ENCODE assay signal across 30 mouse cellular contexts in the genomic region with DNA sequence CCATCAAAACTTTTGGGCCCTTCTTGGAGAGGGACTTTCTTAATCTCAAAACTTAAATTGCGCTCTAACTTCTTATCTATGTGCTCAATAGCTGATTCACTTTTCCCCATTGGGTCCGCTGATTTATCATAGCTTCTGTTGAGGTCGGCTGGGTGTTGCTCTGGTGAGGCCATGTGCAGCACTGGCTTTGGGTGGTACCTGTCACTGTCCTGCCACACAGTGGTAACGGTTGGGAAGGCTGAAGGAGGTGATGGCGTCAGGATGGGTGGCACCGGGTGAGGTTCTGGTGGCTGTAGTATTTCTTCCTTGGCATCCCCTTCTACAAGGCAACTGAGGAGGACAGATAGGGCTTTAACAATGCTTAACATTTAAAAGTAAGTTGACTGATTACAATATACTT. TPM values are rescaled to one million over a fixed set of nuclear protein-coding genes. Genes with fewer than 3 reads are reported as not detected.
DNase-seq lines count a peak whose midpoint lies in the region; ATAC-seq and TF ChIP-seq lines count a peak whose summit lies in the region.
"Had no signal": no experiment of that assay in that cellular context is flagged by ENCODE, and none has a peak within 500 bp of the region (broad histone marks: within the 10 kb centered on the region; RNA-seq: fewer than 3 reads in every experiment).

No protein-coding gene starts in this region.

- no peak overlapping the region for H3K4me2 ChIP-seq in liver, embryonic 11.5 days
- no peak overlapping the region for H3K4me2 ChIP-seq in liver, embryonic 16.5 days (ENCODE audit: low read depth, low read length)
- H3K4me2 ChIP-seq in heart, embryonic 11.5 days: no peak overlapping the region
- H3K4me2 ChIP-seq in midbrain, embryonic 15.5 days: no peak overlapping the region
- H3K4me2 ChIP-seq: embryonic facial prominence, embryonic 15.5 days; forebrain, embryonic 13.5 days; hindbrain, embryonic 15.5 days; limb, embryonic 13.5 days; neural tube, embryonic 13.5 days; stomach, embryonic 15.5 days had no signal

- WGBS in liver, embryonic 11.5 days: 70% methylated on average over 6 of the region's 6 CpGs
- WGBS in liver, embryonic 16.5 days (ENCODE audit: insufficient replicate concordance): 39% methylated on average over 6 of the region's 6 CpGs
- WGBS in heart, embryonic 11.5 days (ENCODE audit: insufficient replicate concordance): 89% methylated on average over 6 of the region's 6 CpGs
- 94% methylated on average over 6 of the region's 6 CpGs for WGBS in midbrain, embryonic 15.5 days
- WGBS in heart, adult 2 months: 82% methylated on average over 6 of the region's 6 CpGs

- no peak for TF ChIP-seq EP300 in heart, adult 2 months (IDR thresholded peaks at IDR 0.05; ENCODE audit: insufficient read depth, low read depth, low read length)

- no peaks in the 10 kb centered on the region for H3K79me2 ChIP-seq in heart, adult 2 months (replicated peaks; ENCODE audit: control insufficient read depth, insufficient read depth, low read length)

- H3K4me1 ChIP-seq in liver, embryonic 11.5 days (replicated peaks; ENCODE audit: control insufficient read depth, insufficient read depth, low read length): peaks cover 16% of the 10 kb centered on the region
- H3K4me1 ChIP-seq in liver, embryonic 16.5 days (ENCODE audit: control insufficient read depth, low read depth, low read length): peaks cover 17% of the 10 kb centered on the region; the same call in 1 of the 2 replicates
- H3K4me1 ChIP-seq in heart, embryonic 11.5 days (ENCODE audit: control insufficient read depth, insufficient read depth, low read length): no peaks in the 10 kb centered on the region
- H3K4me1 ChIP-seq in midbrain, embryonic 15.5 days: no peaks in the 10 kb centered on the region
- H3K4me1 ChIP-seq in heart, adult 2 months (ENCODE audit: control insufficient read depth, insufficient read depth, low read length): no peaks in the 10 kb centered on the region
- H3K4me1 ChIP-seq: embryonic facial prominence, embryonic 10.5 days; embryonic facial prominence, embryonic 15.5 days; forebrain, embryonic 13.5 days; hindbrain, embryonic 10.5 days; hindbrain, embryonic 15.5 days; limb, embryonic 13.5 days; midbrain, embryonic 10.5 days; neural tube, embryonic 13.5 days; stomach, embryonic 15.5 days had no signal

- no peak for TF ChIP-seq POLR2A in heart, adult 2 months (IDR thresholded peaks at IDR 0.05; ENCODE audit: insufficient read depth, low read depth, low read length)

- H3K9ac ChIP-seq in liver, embryonic 11.5 days (ENCODE audit: low read depth, low read length): no peak overlapping the region
- no peak overlapping the region for H3K9ac ChIP-seq in liver, embryonic 16.5 days (ENCODE audit: low read depth, low read length)
- H3K9ac ChIP-seq in heart, embryonic 11.5 days (ENCODE audit: low read depth, low read length): no peak overlapping the region
- no peak overlapping the region for H3K9ac ChIP-seq in midbrain, embryonic 15.5 days
- no peak overlapping the region for H3K9ac ChIP-seq in heart, adult 2 months (ENCODE audit: low read depth, low read length)
- H3K9ac ChIP-seq: embryonic facial prominence, embryonic 15.5 days; forebrain, embryonic 13.5 days; hindbrain, embryonic 15.5 days; limb, embryonic 13.5 days; neural tube, embryonic 13.5 days; stomach, embryonic 15.5 days had no signal

- TF ChIP-seq CTCF in heart, adult 2 months (IDR thresholded peaks at IDR 0.05): no peak

- H3K4me3 ChIP-seq in liver, embryonic 11.5 days (ENCODE audit: low read depth, low read length): no peak overlapping the region
- no peak overlapping the region for H3K4me3 ChIP-seq in liver, embryonic 16.5 days (ENCODE audit: low read depth, low read length)
- H3K4me3 ChIP-seq in heart, embryonic 11.5 days (ENCODE audit: low read depth, low read length): no peak overlapping the region
- H3K4me3 ChIP-seq in midbrain, embryonic 15.5 days: no peak overlapping the region
- no peak overlapping the region for H3K4me3 ChIP-seq in heart, adult 2 months
- H3K4me3 ChIP-seq: embryonic facial prominence, embryonic 10.5 days; embryonic facial prominence, embryonic 15.5 days; forebrain, embryonic 13.5 days; hindbrain, embryonic 10.5 days; hindbrain, embryonic 15.5 days; limb, embryonic 13.5 days; midbrain, embryonic 10.5 days; neural tube, embryonic 13.5 days; stomach, embryonic 15.5 days had no signal

- ATAC-seq in liver, embryonic 11.5 days (replicated peaks; ENCODE audit: low FRiP score): peak; percentile 44
- ATAC-seq in liver, embryonic 16.5 days (ENCODE audit: low read depth): peak; percentile 70
- ATAC-seq in heart, embryonic 11.5 days (replicated peaks; ENCODE audit: insufficient number of reproducible peaks, low FRiP score, low TSS enrichment): no peak
- no peak for ATAC-seq in midbrain, embryonic 15.5 days (replicated peaks)
- ATAC-seq: activated CD4-positive, CD25-positive, alpha-beta regulatory T cell, adult 4 months; CD4-positive, CD25-positive, alpha-beta regulatory T cell, adult 4 months; forebrain, embryonic 13.5 days; inflammation-experienced regulatory T-cells, adult 6 months had no signal

- H3K27me3 ChIP-seq in liver, embryonic 11.5 days (replicated peaks; ENCODE audit: control insufficient read depth, insufficient read depth, low read length): no peaks in the 10 kb centered on the region
- H3K27me3 ChIP-seq in liver, embryonic 16.5 days (ENCODE audit: control insufficient read depth, insufficient read depth, low read depth, low read length): no peaks in the 10 kb centered on the region
- H3K27me3 ChIP-seq in heart, embryonic 11.5 days (ENCODE audit: control insufficient read depth, insufficient read depth, low read length): no peaks in the 10 kb centered on the region
- no peaks in the 10 kb centered on the region for H3K27me3 ChIP-seq in midbrain, embryonic 15.5 days (replicated peaks)
- H3K27me3 ChIP-seq in heart, adult 2 months (ENCODE audit: control insufficient read depth, insufficient read depth, low read length): no peaks in the 10 kb centered on the region
- H3K27me3 ChIP-seq: embryonic facial prominence, embryonic 15.5 days; forebrain, embryonic 13.5 days; hindbrain, embryonic 15.5 days; limb, embryonic 13.5 days; neural tube, embryonic 13.5 days; stomach, embryonic 15.5 days had no signal

- H3K27ac ChIP-seq in liver, embryonic 11.5 days (ENCODE audit: low read depth, low read length): no peak overlapping the region
- no peak overlapping the region for H3K27ac ChIP-seq in liver, embryonic 16.5 days (ENCODE audit: low read length)
- H3K27ac ChIP-seq in heart, embryonic 11.5 days (ENCODE audit: low read depth, low read length): no peak overlapping the region
- H3K27ac ChIP-seq in midbrain, embryonic 15.5 days: no peak overlapping the region
- H3K27ac ChIP-seq in heart, adult 2 months: no peak overlapping the region
- H3K27ac ChIP-seq: embryonic facial prominence, embryonic 10.5 days; embryonic facial prominence, embryonic 15.5 days; forebrain, embryonic 13.5 days; hindbrain, embryonic 10.5 days; hindbrain, embryonic 15.5 days; kidney, postnatal 0 days; limb, embryonic 13.5 days; macrophage; midbrain, embryonic 10.5 days; neural tube, embryonic 13.5 days; stomach, embryonic 15.5 days had no signal

- intact Hi-C loops in heart, adult 2 months (cut with DNase I): no loop called here

- H3K36me3 ChIP-seq in liver, embryonic 11.5 days (ENCODE audit: control insufficient read depth, insufficient read depth, low read length): peaks cover 42% of the 10 kb centered on the region
- H3K36me3 ChIP-seq in liver, embryonic 16.5 days (ENCODE audit: control insufficient read depth, insufficient read depth): peaks cover 45% of the 10 kb centered on the region
- H3K36me3 ChIP-seq in heart, embryonic 11.5 days (ENCODE audit: control insufficient read depth, insufficient read depth, low read length): peaks cover 44% of the 10 kb centered on the region
- peaks cover 56% of the 10 kb centered on the region for H3K36me3 ChIP-seq in midbrain, embryonic 15.5 days (replicated peaks)
- peaks cover 3% of the 10 kb centered on the region; the same call in 1 of the 2 replicates for H3K36me3 ChIP-seq in heart, adult 2 months (ENCODE audit: control insufficient read depth, insufficient read depth, low read length)

- 0 out of 2 replicates have a peak, but pooled peaks cover 2% of the 10 kb centered on the region for H3K9me3 ChIP-seq in liver, embryonic 11.5 days (ENCODE audit: control insufficient read depth, low read length)
- 0 out of 2 replicates have a peak, but pooled peaks cover 3% of the 10 kb centered on the region for H3K9me3 ChIP-seq in liver, embryonic 16.5 days (replicated peaks; ENCODE audit: control insufficient read depth, low read length)
- H3K9me3 ChIP-seq in heart, embryonic 11.5 days (replicated peaks; ENCODE audit: control insufficient read depth, low read length): no peaks in the 10 kb centered on the region; the same call in 1 of the 2 replicates
- no peaks in the 10 kb centered on the region for H3K9me3 ChIP-seq in midbrain, embryonic 15.5 days
- H3K9me3 ChIP-seq: embryonic facial prominence, embryonic 15.5 days; forebrain, embryonic 13.5 days; hindbrain, embryonic 15.5 days; stomach, embryonic 15.5 days had no signal

- DNase-seq in c-Kit-positive CD71-positive TER-119-negative erythroid progenitor cells, embryonic 14.5 days (ENCODE audit: low read depth): peak; percentile 48
- DNase-seq in liver, embryonic 11.5 days (ENCODE audit: low spot score): no peak
- DNase-seq in thymus, postnatal 10 days (ENCODE audit: low spot score in 2 of 2): no peak
- DNase-seq in heart, adult 2 months: no peak
- DNase-seq: cerebellum, adult 8-10 months; cerebellum, postnatal 25 days; heart, postnatal 14 days; kidney, adult 2 months; kidney, postnatal 4 days; lung, adult 2 months; lung, postnatal 10 days; right cerebral cortex, postnatal 14 days; thymus, postnatal 25 days had no signal

RNA-seq across cellular contexts. Expression of a gene that starts 42.2 kb away (rescaled TPM):
- polyA plus RNA-seq in liver, embryonic 11.5 days (2014; fragmentation: Nextera tagmentation; extraction: Ambion mirVana): 10.2 and 11.0 TPM in 2 replicates
- 3.3 and 3.7 TPM in 2 replicates for polyA plus RNA-seq in liver, embryonic 16.5 days (2015; fragmentation: Nextera tagmentation; extraction: Ambion mirVana)
- polyA plus RNA-seq in heart, embryonic 11.5 days (2014; fragmentation: Nextera tagmentation; extraction: Ambion mirVana): 5.9 and 8.4 TPM in 2 replicates
- 4.6 TPM in 2 replicates for polyA plus RNA-seq in midbrain, embryonic 15.5 days (2015; fragmentation: Nextera tagmentation; extraction: Ambion mirVana)
- 10 to 100 TPM; 11.5 to 15.1 TPM for total RNA-seq in heart, adult 2 months (2021)
- 3.7 and 8.4 TPM in 2 replicates for polyA plus RNA-seq in heart, adult 2 months (2012; rRNA removed)

RNA-seq across cellular contexts. Expression of a gene that starts 57.3 kb away (rescaled TPM):
- polyA plus RNA-seq in liver, embryonic 11.5 days (2014; fragmentation: Nextera tagmentation; extraction: Ambion mirVana): 19.0 and 23.3 TPM in 2 replicates
- polyA plus RNA-seq in liver, embryonic 16.5 days (2015; fragmentation: Nextera tagmentation; extraction: Ambion mirVana): 9.0 and 9.7 TPM in 2 replicates
- 16.8 and 22.5 TPM in 2 replicates for polyA plus RNA-seq in heart, embryonic 11.5 days (2014; fragmentation: Nextera tagmentation; extraction: Ambion mirVana)
- 22.8 and 25.7 TPM in 2 replicates for polyA plus RNA-seq in midbrain, embryonic 15.5 days (2015; fragmentation: Nextera tagmentation; extraction: Ambion mirVana)
- total RNA-seq in heart, adult 2 months (2021): 10 to 100 TPM; 28.8 to 29.0 TPM
- polyA plus RNA-seq in heart, adult 2 months (2012; rRNA removed): 24.8 and 35.3 TPM in 2 replicates

Comparison
In these comparisons a context has a peak if more than half of its experiments do, and no peak if none do; other contexts are left out.
1. ATAC-seq: peak in liver, embryonic 11.5 days (single experiment) and liver, embryonic 16.5 days (single experiment); none in heart, embryonic 11.5 days (single experiment) and midbrain, embryonic 15.5 days (single experiment).